ENCODE assay signal across 10 mouse cellular contexts in the genomic region with DNA sequence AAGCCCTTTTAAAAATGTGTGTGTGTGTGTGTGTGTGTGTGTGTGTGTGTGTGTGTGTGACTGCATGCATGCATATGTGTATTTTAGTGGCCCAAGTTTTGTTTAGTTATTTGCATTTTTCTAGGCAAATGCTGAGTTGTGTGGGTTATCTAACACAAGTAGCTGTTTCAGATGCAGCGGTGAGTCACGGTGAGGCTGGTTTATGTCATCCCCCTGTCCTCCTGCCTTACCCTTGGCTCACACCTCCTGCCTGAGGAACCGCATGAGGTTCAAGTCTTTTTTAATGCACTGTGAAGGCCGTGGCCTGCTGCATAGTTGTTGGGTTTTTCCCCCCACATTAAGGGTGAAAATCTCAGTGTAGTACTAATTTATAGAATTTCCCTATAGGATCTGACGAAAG.
A peak's percentile ranks its signal among the peaks of the same experiment; 100 is the strongest.
DNase-seq lines count a peak whose midpoint lies in the region; ATAC-seq and TF ChIP-seq lines count a peak whose summit lies in the region.
"Had no signal": no experiment of that assay in that cellular context is flagged by ENCODE, and none has a peak within 500 bp of the region (broad histone marks: within the 10 kb centered on the region; RNA-seq: fewer than 3 reads in every experiment).

No protein-coding gene starts in this region.

- H3K9me3 ChIP-seq in limb, embryonic 12.5 days = no peaks in the 10 kb centered on the region
- no peaks in the 10 kb centered on the region for H3K9me3 ChIP-seq in limb, embryonic 10.5 days (replicated peaks)
- H3K9me3 ChIP-seq in limb, embryonic 13.5 days = no peaks in the 10 kb centered on the region
- H3K9me3 ChIP-seq: neural tube, embryonic 13.5 days had no signal

- 47% methylated on average over 5 of the region's 5 CpGs for WGBS in limb, embryonic 12.5 days
- 51% methylated on average over 5 of the region's 5 CpGs for WGBS in limb, embryonic 10.5 days
- WGBS in limb, embryonic 13.5 days = 42% methylated on average over 5 of the region's 5 CpGs

- no peak for ATAC-seq in limb, embryonic 12.5 days (ENCODE audit: insufficient number of reproducible peaks, insufficient read depth, low FRiP score, low TSS enrichment, low read depth)
- ATAC-seq in limb, embryonic 13.5 days (ENCODE audit: low FRiP score, low read depth) = no peak

- no peak for TF ChIP-seq CTCF in bone marrow macrophage, adult 2 months (IDR thresholded peaks at IDR 0.05; ENCODE audit: low read depth, low read length)

- no peaks in the 10 kb centered on the region for H3K27me3 ChIP-seq in limb, embryonic 12.5 days
- H3K27me3 ChIP-seq in limb, embryonic 10.5 days (ENCODE audit: low read depth, poor library complexity, severe bottlenecking) = no peaks in the 10 kb centered on the region
- no peaks in the 10 kb centered on the region for H3K27me3 ChIP-seq in limb, embryonic 13.5 days
- H3K27me3 ChIP-seq: neural tube, embryonic 13.5 days had no signal

- peak overlapping the region; percentile 67; the same call in 1 of the 2 replicates for H3K27ac ChIP-seq in limb, embryonic 12.5 days
- no peak overlapping the region for H3K27ac ChIP-seq in limb, embryonic 10.5 days
- H3K27ac ChIP-seq in bone marrow macrophage, adult 2 months (ENCODE audit: insufficient read depth, low read depth, low read length) = peak overlapping the region; percentile 25; the same call in 1 of the 2 replicates
- peak overlapping the region; percentile 61; the same call in 1 of the 2 replicates for H3K27ac ChIP-seq in limb, embryonic 13.5 days
- H3K27ac ChIP-seq: neural tube, embryonic 13.5 days had no signal

- H3K9ac ChIP-seq in limb, embryonic 12.5 days (replicated peaks) = no peak overlapping the region
- no peak overlapping the region for H3K9ac ChIP-seq in limb, embryonic 13.5 days
- H3K9ac ChIP-seq: neural tube, embryonic 13.5 days had no signal

- peak; percentile 59 to 75 for DNase-seq in adrenal gland, adult (ENCODE audit: inconsistent age in 2 of 2, low spot score in 1 of 2)
- DNase-seq in adrenal gland, adult 8-10 months = no peak
- no peak for DNase-seq in limb, embryonic 10.5 days (ENCODE audit: low spot score)
- no peak for DNase-seq in thymus, postnatal 4 days
- DNase-seq in urinary bladder, postnatal 25 days (ENCODE audit: low spot score) = no peak
- DNase-seq: spleen, adult 18-20 months had no signal

- H3K4me3 ChIP-seq in limb, embryonic 12.5 days (replicated peaks) = no peak overlapping the region
- no peak overlapping the region for H3K4me3 ChIP-seq in limb, embryonic 10.5 days
- H3K4me3 ChIP-seq in bone marrow macrophage, adult 2 months (ENCODE audit: insufficient read depth, low read length) = no peak overlapping the region
- no peak overlapping the region for H3K4me3 ChIP-seq in limb, embryonic 13.5 days
- H3K4me3 ChIP-seq: neural tube, embryonic 13.5 days had no signal

- no peaks in the 10 kb centered on the region for H3K36me3 ChIP-seq in limb, embryonic 12.5 days
- H3K36me3 ChIP-seq in limb, embryonic 10.5 days = no peaks in the 10 kb centered on the region
- H3K36me3 ChIP-seq in limb, embryonic 13.5 days = no peaks in the 10 kb centered on the region
- H3K36me3 ChIP-seq: neural tube, embryonic 13.5 days had no signal

- no peak for TF ChIP-seq POLR2A in bone marrow macrophage, adult 2 months (IDR thresholded peaks at IDR 0.05; ENCODE audit: borderline replicate concordance, low read depth, low read length)

- peaks cover 58% of the 10 kb centered on the region for H3K4me1 ChIP-seq in limb, embryonic 12.5 days (replicated peaks)
- peaks cover 46% of the 10 kb centered on the region for H3K4me1 ChIP-seq in limb, embryonic 10.5 days
- H3K4me1 ChIP-seq in bone marrow macrophage, adult 2 months (ENCODE audit: control insufficient read depth, insufficient read depth, low read length) = peaks cover 42% of the 10 kb centered on the region
- H3K4me1 ChIP-seq in limb, embryonic 13.5 days = peaks cover 68% of the 10 kb centered on the region

- no peak overlapping the region for H3K4me2 ChIP-seq in limb, embryonic 12.5 days
- H3K4me2 ChIP-seq in limb, embryonic 13.5 days (replicated peaks) = peak overlapping the region; percentile 42
- H3K4me2 ChIP-seq: neural tube, embryonic 13.5 days had no signal

Comparison
In these comparisons a context has a peak if more than half of its experiments do, and no peak if none do; other contexts are left out.
1. DNase-seq: peak in adrenal gland, adult (2 of 2); none in adrenal gland, adult 8-10 months (single experiment), limb, embryonic 10.5 days (single experiment), thymus, postnatal 4 days (single experiment) and urinary bladder, postnatal 25 days (single experiment).